Mouse (Mus musculus): ENCODE data around the gene Tarbp2. TPM values are rescaled to one million over a fixed set of nuclear protein-coding genes. Genes with fewer than 3 reads are reported as not detected.

Tarbp2 gene
- total RNA-seq, 2 experiments from 2014 or later = 30.7 to 36.3 TPM

GRCm38 (mm10) chr15:102562491-102562890 lies 44.5 kb downstream of the Tarbp2 start:
- intact Hi-C loops (cut with DNase I) = no loop called here
- no peak for DNase-seq (ENCODE audit: low spot score in 2 of 2)

- DNase-seq (ENCODE audit: low spot score in 2 of 2) = no peak
- intact Hi-C loops (cut with DNase I) = no loop called here
Observed at GRCm38 (mm10) chr15:102563061-102563460, 45.1 kb downstream of the Tarbp2 start.

GRCm38 (mm10) chr15:102563681-102564080 lies 45.7 kb downstream of the Tarbp2 start:
- intact Hi-C loops (cut with DNase I) = no loop called here
- DNase-seq (ENCODE audit: low spot score in 2 of 2) = no peak

GRCm38 (mm10) chr15:102567849-102568248 lies 49.9 kb downstream of the Tarbp2 start:
- intact Hi-C loops (cut with DNase I) = no loop called here
- no peak for DNase-seq (ENCODE audit: low spot score in 2 of 2)

- intact Hi-C loops (cut with DNase I) = no loop called here
- DNase-seq (ENCODE audit: low spot score in 2 of 2) = no peak
Observed at GRCm38 (mm10) chr15:102572081-102572480, 54.1 kb downstream of the Tarbp2 start.

Other genes starting within 250 kb of the Tarbp2 start
- gene Gm9918, start 247.6 kb upstream of the Tarbp2 start, total RNA-seq (2021) = not detected
- gene Mfsd5, start 238.7 kb upstream of the Tarbp2 start, total RNA-seq (2021) = 10 to 100 TPM; 40.9 to 43.9 TPM
- 1 to 10 TPM; 1.1 TPM for gene Espl1, start 221.9 kb upstream of the Tarbp2 start, total RNA-seq (2021)
- 100 to 1,000 TPM; 374 to 425 TPM for gene Pfdn5, start 192.1 kb upstream of the Tarbp2 start, total RNA-seq (2021)
- 10 to 100 TPM; 45.8 to 69.3 TPM for gene Myg1, start 186.5 kb upstream of the Tarbp2 start, total RNA-seq (2021)
- gene Aaas, start 167.4 kb upstream of the Tarbp2 start, total RNA-seq (2021) = 10 to 100 TPM; 17.2 to 17.7 TPM
- gene Sp7, start 151.0 kb upstream of the Tarbp2 start, total RNA-seq (2021) = under 1 TPM; 0.79 to 1.00 TPM
- gene Sp1, start 112.0 kb upstream of the Tarbp2 start, total RNA-seq (2021) = 10 to 100 TPM; 22.0 to 30.3 TPM
- 1 to 10 TPM in 1 of 2 experiments, under 1 TPM in 1; 0.99 to 2.3 TPM for gene Amhr2, start 72.8 kb upstream of the Tarbp2 start, total RNA-seq (2021)
- 10 to 100 TPM; 41.4 to 43.2 TPM for gene Prr13, start 59.2 kb upstream of the Tarbp2 start, total RNA-seq (2021)
- 100 to 1,000 TPM; 467 to 505 TPM for gene Pcbp2, start 47.7 kb upstream of the Tarbp2 start, total RNA-seq (2021)
- not detected for gene Gm10337, start 14.5 kb upstream of the Tarbp2 start, total RNA-seq (2021)
- 10 to 100 TPM; 96.4 to 98.8 TPM for gene Map3k12, start 1.1 kb upstream of the Tarbp2 start, total RNA-seq (2021)
- 1 to 10 TPM; 1.8 to 5.1 TPM for gene Npff, start 6.8 kb downstream of the Tarbp2 start, total RNA-seq (2021)
- gene Gm28047, start 106.9 kb downstream of the Tarbp2 start, total RNA-seq (2021) = not detected
- 10 to 100 TPM; 27.1 to 43.0 TPM for gene Atf7, start 107.3 kb downstream of the Tarbp2 start, total RNA-seq (2021)
- 10 to 100 TPM in 1 of 2 experiments, 1 to 10 TPM in 1; 8.8 to 11.0 TPM for gene Atp5g2, start 154.2 kb downstream of the Tarbp2 start, total RNA-seq (2021)
- gene Calcoco1, start 204.0 kb downstream of the Tarbp2 start, total RNA-seq (2021) = 10 to 100 TPM; 70.8 to 82.0 TPM